Mouse (Mus musculus) lung, embryonic 15.5 days (tissue): ENCODE measurements around the gene Snx30. TPM values are rescaled to one million over a fixed set of nuclear protein-coding genes. Genes with fewer than 3 reads are reported as not detected.

ENCODE experiments used
- ATAC-seq: fragments of 200-750 bp; cut with Nextera tagmentation; 2 replicates; pipeline ENCODE4 v1.8.0; 2017; ENCODE audit warnings: moderate number of reproducible peaks, borderline replicate concordance; ENCODE audit not compliant: low FRiP score, low TSS enrichment; ENCODE audit errors: extremely low read depth
- H3K27ac ChIP-seq: fragments of 300-500 bp; sonication (generic); 2 replicates; pipeline ENCODE4 v1.5.1; 2015; ENCODE audit warnings: moderate library complexity, mild to moderate bottlenecking, inconsistent platforms
- H3K27me3 ChIP-seq: fragments of 300-500 bp; sonication (generic); 2 replicates; pipeline ENCODE4 v1.6.1; 2015; ENCODE audit warnings: inconsistent platforms
- H3K36me3 ChIP-seq: fragments of 300-500 bp; sonication (generic); 2 replicates; pipeline ENCODE4 v1.6.1; 2015; ENCODE audit warnings: inconsistent platforms
- H3K4me1 ChIP-seq: fragments of 300-500 bp; sonication (generic); 2 replicates; pipeline ENCODE4 v1.6.1; 2015; ENCODE audit warnings: inconsistent platforms
- H3K4me2 ChIP-seq: fragments of 300-500 bp; sonication (generic); 2 replicates; pipeline ENCODE4 v1.6.1; 2015; ENCODE audit warnings: inconsistent platforms, mild to moderate bottlenecking, moderate library complexity
- H3K4me3 ChIP-seq: fragments of 300-500 bp; sonication (generic); 2 replicates; pipeline ENCODE4 v1.5.1; 2015; ENCODE audit warnings: mild to moderate bottlenecking, inconsistent platforms
- H3K9ac ChIP-seq: fragments of 300-500 bp; sonication (generic); 2 replicates; pipeline ENCODE4 v1.6.1; 2015; ENCODE audit warnings: inconsistent platforms
- H3K9me3 ChIP-seq: fragments of 300-500 bp; sonication (generic); 2 replicates; pipeline ENCODE4 v1.6.1; 2016; ENCODE audit warnings: inconsistent platforms
- WGBS: fragments of 180-500 bp; shearing (Covaris S2); methylation state at CpG from one replicate; pipeline ENCODE4 v1.1.7; 2015; 5-methylcytosine and 5-hydroxymethylcytosine counted together
- polyA plus RNA-seq: library from polyadenylated mRNA; unstranded; fragments of >200 nt; fragmentation: Nextera tagmentation; extraction: Ambion mirVana; gene quantifications from 2 replicates; pipeline ENCODE4 v1.2.1, GENCODE M21; 2015

The Snx30 gene
- polyA plus RNA-seq, 1 experiment from 2014 or later: 10.0 TPM

GRCm38 (mm10) chr4:59896000-59896399 lies 90.4 kb downstream of the Snx30 start:
- H3K27ac ChIP-seq: no peak overlapping the region

GRCm38 (mm10) chr4:59897814-59898520 lies 92.3 kb downstream of the Snx30 start:
- Histone ChIP-seq H3K9ac (no peak overlapping the region), H3K4me1 (no peaks in the 10 kb centered on the region), H3K36me3 (no peaks in the 10 kb centered on the region), H3K9me3 (no peaks in the 10 kb centered on the region), H3K4me2 (no peak overlapping the region), H3K27ac (0 out of 2 replicates have a peak overlapping the region, but pooled peaks have one; percentile 13), H3K27me3 (no peaks in the 10 kb centered on the region), H3K4me3 (no peak overlapping the region)
- 0 out of 2 replicates have a peak, but pooled peaks have one; percentile 28 for ATAC-seq
- WGBS: 56% methylated on average over 12 of the region's 12 CpGs

More at GRCm38 (mm10) chr4:59896000-59896399, 90.4 kb downstream of the Snx30 start:
- H3K4me2 ChIP-seq: no peak overlapping the region
- no peaks in the 10 kb centered on the region for H3K27me3 ChIP-seq
- H3K4me3 ChIP-seq: no peak overlapping the region
- ATAC-seq: no peak
- WGBS: 65% methylated on average over 5 of the region's 5 CpGs
- no peaks in the 10 kb centered on the region for H3K9me3 ChIP-seq
- H3K9ac ChIP-seq: no peak overlapping the region
- no peaks in the 10 kb centered on the region for H3K4me1 ChIP-seq
- H3K36me3 ChIP-seq: 0 out of 2 replicates have a peak, but pooled peaks cover 4% of the 10 kb centered on the region

GRCm38 (mm10) chr4:59898521-59898919 lies 92.9 kb downstream of the Snx30 start:
- Histone ChIP-seq H3K4me3 (no peak overlapping the region), H3K4me2 (no peak overlapping the region), H3K36me3 (no peaks in the 10 kb centered on the region), H3K9ac (no peak overlapping the region), H3K27me3 (no peaks in the 10 kb centered on the region), H3K4me1 (no peaks in the 10 kb centered on the region), H3K27ac (no peak overlapping the region), H3K9me3 (no peaks in the 10 kb centered on the region)
- 63% methylated on average over 9 of the region's 9 CpGs for WGBS
- ATAC-seq: no peak

- H3K9me3 ChIP-seq: no peaks in the 10 kb centered on the region
- no peak overlapping the region for H3K4me3 ChIP-seq
- no peaks in the 10 kb centered on the region for H3K36me3 ChIP-seq
- H3K27ac ChIP-seq: no peak overlapping the region
- no peak overlapping the region for H3K4me2 ChIP-seq
- ATAC-seq: no peak
- no peaks in the 10 kb centered on the region for H3K4me1 ChIP-seq
- no peak overlapping the region for H3K9ac ChIP-seq
- 76% methylated on average over 6 of the region's 6 CpGs for WGBS
- H3K27me3 ChIP-seq: no peaks in the 10 kb centered on the region
These were observed 96.2 kb downstream of the Snx30 start for GRCm38 (mm10) chr4:59901810-59902209.

GRCm38 (mm10) chr4:59902547-59902946 lies 96.9 kb downstream of the Snx30 start:
- no peak for ATAC-seq
- Histone ChIP-seq H3K4me3 (no peak overlapping the region), H3K27ac (no peak overlapping the region), H3K4me2 (no peak overlapping the region), H3K27me3 (no peaks in the 10 kb centered on the region), H3K36me3 (no peaks in the 10 kb centered on the region), H3K9ac (no peak overlapping the region), H3K9me3 (no peaks in the 10 kb centered on the region), H3K4me1 (no peaks in the 10 kb centered on the region)
- WGBS: 56% methylated on average over 6 of the region's 6 CpGs

GRCm38 (mm10) chr4:59907092-59907491 lies 101.5 kb downstream of the Snx30 start:
- no peak overlapping the region for H3K9ac ChIP-seq
- no peak overlapping the region for H3K4me2 ChIP-seq
- H3K36me3 ChIP-seq: no peaks in the 10 kb centered on the region
- no peak overlapping the region for H3K27ac ChIP-seq
- H3K27me3 ChIP-seq: no peaks in the 10 kb centered on the region
- H3K9me3 ChIP-seq: no peaks in the 10 kb centered on the region
- WGBS: 67% methylated on average over 6 of the region's 6 CpGs
- H3K4me3 ChIP-seq: no peak overlapping the region
- no peaks in the 10 kb centered on the region for H3K4me1 ChIP-seq
- ATAC-seq: no peak

GRCm38 (mm10) chr4:59907657-59908230 lies 102.1 kb downstream of the Snx30 start:
- no peak overlapping the region for H3K27ac ChIP-seq
- H3K4me2 ChIP-seq: no peak overlapping the region
- H3K36me3 ChIP-seq: no peaks in the 10 kb centered on the region
- no peaks in the 10 kb centered on the region for H3K4me1 ChIP-seq
- ATAC-seq: no peak
- 41% methylated on average over 10 of the region's 10 CpGs for WGBS
- no peaks in the 10 kb centered on the region for H3K9me3 ChIP-seq
- no peak overlapping the region for H3K9ac ChIP-seq
- no peaks in the 10 kb centered on the region for H3K27me3 ChIP-seq
- H3K4me3 ChIP-seq: no peak overlapping the region

- Histone ChIP-seq H3K27ac (no peak overlapping the region), H3K4me1 (no peaks in the 10 kb centered on the region), H3K4me2 (no peak overlapping the region), H3K9me3 (no peaks in the 10 kb centered on the region), H3K9ac (no peak overlapping the region), H3K4me3 (no peak overlapping the region), H3K27me3 (peaks cover under 1% of the 10 kb centered on the region; the same call in 1 of the 2 replicates), H3K36me3 (no peaks in the 10 kb centered on the region)
- no peak for ATAC-seq
- WGBS: 96% methylated on average over 2 of the region's 2 CpGs
These were observed 103.1 kb downstream of the Snx30 start for GRCm38 (mm10) chr4:59908785-59909184.

- Histone ChIP-seq H3K9ac (no peak within 1 kb of the TSS), H3K4me1 (no peaks in the 10 kb centered on the region), H3K27me3 (peaks cover 7% of the 10 kb centered on the region; the same call in 1 of the 2 replicates), H3K27ac (no peak within 1 kb of the TSS), H3K9me3 (no peaks in the 10 kb centered on the region), H3K36me3 (no peaks in the 10 kb centered on the region), H3K4me2 (peak within 1 kb of the TSS; percentile 27), H3K4me3 (no peak within 1 kb of the TSS)
- WGBS: 13% methylated on average over 22 of the region's 22 CpGs
- ATAC-seq: peak; percentile 52; the same call in 1 of the 2 replicates
These were observed 109.2 kb downstream of the Snx30 start, which contains the start of gene Slc46a2 for GRCm38 (mm10) chr4:59914608-59915403. Gene Slc46a2 (minus strand): TSS chr4:59915056.

GRCm38 (mm10) chr4:59917966-59918365 lies 112.3 kb downstream of the Snx30 start:
- H3K36me3 ChIP-seq: no peaks in the 10 kb centered on the region
- no peak overlapping the region for H3K27ac ChIP-seq
- no peak overlapping the region for H3K9ac ChIP-seq
- peaks cover 7% of the 10 kb centered on the region; the same call in 1 of the 2 replicates for H3K27me3 ChIP-seq
- no peak overlapping the region for H3K4me2 ChIP-seq
- H3K4me1 ChIP-seq: no peaks in the 10 kb centered on the region
- H3K9me3 ChIP-seq: no peaks in the 10 kb centered on the region
- no peak overlapping the region for H3K4me3 ChIP-seq
- 87% methylated on average over 3 of the region's 3 CpGs for WGBS
- ATAC-seq: no peak

- no peaks in the 10 kb centered on the region for H3K9me3 ChIP-seq
- no peak overlapping the region for H3K4me2 ChIP-seq
- WGBS: 82% methylated on average over 9 of the region's 9 CpGs
- H3K9ac ChIP-seq: no peak overlapping the region
- no peak overlapping the region for H3K27ac ChIP-seq
- no peaks in the 10 kb centered on the region for H3K27me3 ChIP-seq
- no peak overlapping the region for H3K4me3 ChIP-seq
- no peaks in the 10 kb centered on the region for H3K4me1 ChIP-seq
- ATAC-seq: no peak
- H3K36me3 ChIP-seq: no peaks in the 10 kb centered on the region
These were observed 119.4 kb downstream of the Snx30 start for GRCm38 (mm10) chr4:59925082-59925481.

- no peaks in the 10 kb centered on the region for H3K27me3 ChIP-seq
- H3K4me1 ChIP-seq: no peaks in the 10 kb centered on the region
- 76% methylated on average over 3 of the region's 3 CpGs for WGBS
These were observed 122.0 kb downstream of the Snx30 start for GRCm38 (mm10) chr4:59927666-59928065.

More at GRCm38 (mm10) chr4:59927666-59928065, 122.0 kb downstream of the Snx30 start:
- ATAC-seq: peak; percentile 11; the same call in 1 of the 2 replicates
- no peak overlapping the region for H3K27ac ChIP-seq
- no peak overlapping the region for H3K4me3 ChIP-seq
- no peaks in the 10 kb centered on the region for H3K9me3 ChIP-seq
- no peaks in the 10 kb centered on the region for H3K36me3 ChIP-seq
- no peak overlapping the region for H3K4me2 ChIP-seq
- no peak overlapping the region for H3K9ac ChIP-seq
